Mouse (Mus musculus): ENCODE data around the gene Syde2. TPM values are rescaled to one million over a fixed set of nuclear protein-coding genes. Genes with fewer than 3 reads are reported as not detected.
A peak's percentile ranks its signal among the peaks of the same experiment; 100 is the strongest.

Gene Syde2
- 0.50 and 0.62 TPM in 2 replicates for polyA plus RNA-seq (2014; fragmentation: Nextera tagmentation; extraction: Ambion mirVana)

DNA sequence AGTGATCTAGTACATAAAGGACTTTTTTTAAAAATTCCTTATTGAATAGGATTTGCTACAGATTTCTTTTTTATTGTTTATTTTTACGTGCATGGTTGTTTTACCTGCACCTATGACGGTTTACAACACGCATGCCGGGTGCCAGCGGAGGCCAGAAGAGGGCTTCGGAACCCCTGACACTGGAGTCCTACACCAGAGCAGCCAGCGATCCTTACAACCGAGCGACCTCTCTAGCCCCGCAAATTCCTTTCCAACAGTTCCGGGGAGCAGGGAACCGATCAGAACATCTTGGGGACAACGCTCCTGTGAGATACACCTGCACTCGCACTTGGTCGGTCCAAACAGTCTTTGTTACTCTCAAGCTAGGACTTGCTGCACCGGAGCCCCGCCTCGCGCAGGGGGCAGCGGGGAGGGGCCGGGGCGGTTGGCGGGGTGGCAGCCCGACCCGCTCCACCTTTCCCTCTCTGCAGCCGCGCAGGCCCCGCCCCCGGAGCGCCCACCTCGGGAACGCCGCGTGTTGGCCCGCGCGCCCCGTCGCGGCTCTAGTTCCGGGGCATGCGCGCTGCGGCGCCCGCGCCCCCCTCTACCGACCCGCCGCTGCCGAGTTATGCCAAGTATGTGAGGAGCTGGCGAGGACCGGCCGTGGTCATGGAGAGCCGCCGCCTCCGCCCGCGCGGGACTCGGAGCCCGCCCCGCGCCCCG, at the start of gene Syde2:
Gene Syde2, plus strand, starts transcription at position 603 of the 702 bp plus-strand sequence.
- peaks cover 4% of the 10 kb centered on the region; the same call in 1 of the 2 replicates for H3K4me1 ChIP-seq (ENCODE audit: control insufficient read depth, insufficient read depth, low read length)
- H3K27ac ChIP-seq (replicated peaks; ENCODE audit: low read depth, low read length), result peak within 1 kb of the TSS; percentile 32; the same call in 1 of the 2 replicates
- DNase-seq, result peak; percentile 88
- peak within 1 kb of the TSS; percentile 66 for H3K4me3 ChIP-seq (replicated peaks; ENCODE audit: low read depth, low read length)
- H3K4me2 ChIP-seq (ENCODE audit: low read length), result peak within 1 kb of the TSS; percentile 82
- peak within 1 kb of the TSS; percentile 64 for H3K9ac ChIP-seq (replicated peaks; ENCODE audit: low read length)
- ATAC-seq (ENCODE audit: low FRiP score, low TSS enrichment), result peak; percentile 85
- H3K36me3 ChIP-seq (ENCODE audit: control insufficient read depth, insufficient read depth, low read length), result no peaks in the 10 kb centered on the region
- WGBS, result 1% methylated on average over 60 of the region's 65 CpGs
- H3K9me3 ChIP-seq (ENCODE audit: control insufficient read depth, low read length), result no peaks in the 10 kb centered on the region
- H3K27me3 ChIP-seq (ENCODE audit: control insufficient read depth, insufficient read depth, low read length), result peaks cover 17% of the 10 kb centered on the region

DNA sequence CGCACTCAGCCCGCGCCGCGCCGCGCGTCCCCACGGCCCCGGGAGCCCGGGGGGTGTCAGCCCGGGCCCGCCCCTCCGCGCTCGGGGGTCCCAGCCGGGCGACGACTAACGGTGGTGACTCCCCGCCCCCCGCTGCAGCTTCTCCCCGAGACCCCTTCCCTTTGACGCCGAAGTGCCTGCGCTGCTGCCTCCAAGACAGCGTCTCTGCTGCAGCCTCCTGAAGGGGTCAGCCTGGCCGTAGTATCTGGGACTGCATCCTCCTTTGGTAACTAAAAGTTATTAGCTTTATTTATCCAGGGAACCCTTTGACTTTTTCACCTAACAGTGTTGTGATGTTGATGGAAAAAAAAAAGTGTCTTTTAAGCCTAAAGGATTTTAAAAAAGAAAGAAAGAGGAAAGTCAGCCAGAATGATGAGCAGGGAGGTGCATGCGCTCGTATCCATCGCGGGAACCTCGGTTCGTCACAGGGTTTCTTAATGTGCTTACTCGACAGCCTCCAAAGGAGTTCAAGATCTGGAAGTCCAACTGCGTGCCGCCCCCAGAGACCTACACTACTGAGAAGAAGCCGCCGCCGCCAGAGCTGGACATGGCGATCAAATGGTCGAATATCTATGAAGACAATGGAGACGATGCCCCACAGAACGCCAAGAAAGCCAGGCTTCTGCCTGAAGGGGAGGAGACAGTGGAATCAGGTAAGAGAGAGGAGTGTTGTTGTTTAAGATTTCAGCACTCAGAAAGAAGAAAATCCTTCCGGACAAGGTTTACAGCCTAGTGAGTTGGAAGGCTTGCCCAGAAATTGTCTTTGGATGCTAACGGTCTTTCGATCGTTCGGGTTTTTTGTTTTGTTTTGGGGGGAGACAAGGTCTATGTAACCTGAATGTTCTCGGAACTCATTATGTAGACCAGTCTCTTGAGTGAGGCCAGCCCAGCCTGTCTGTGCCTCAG, 49.0 kb upstream of the Syde2 start:
- no peaks in the 10 kb centered on the region for H3K9me3 ChIP-seq (ENCODE audit: control insufficient read depth, low read length)
- peaks cover 21% of the 10 kb centered on the region for H3K4me1 ChIP-seq (ENCODE audit: control insufficient read depth, insufficient read depth, low read length)
- DNase-seq, result peak; percentile 55
- no peaks in the 10 kb centered on the region for H3K27me3 ChIP-seq (ENCODE audit: control insufficient read depth, insufficient read depth, low read length)
- peak overlapping the region; percentile 94 for H3K4me3 ChIP-seq (replicated peaks; ENCODE audit: low read depth, low read length)
- 19% methylated on average over 50 of the region's 50 CpGs for WGBS
- H3K9ac ChIP-seq (replicated peaks; ENCODE audit: low read length), result peak overlapping the region; percentile 87
- peaks cover 38% of the 10 kb centered on the region for H3K36me3 ChIP-seq (ENCODE audit: control insufficient read depth, insufficient read depth, low read length)
- H3K4me2 ChIP-seq (ENCODE audit: low read length), result peak overlapping the region; percentile 80
- H3K27ac ChIP-seq (replicated peaks; ENCODE audit: low read depth, low read length), result peak overlapping the region; percentile 77; the same call in 1 of the 2 replicates
- ATAC-seq (ENCODE audit: low FRiP score, low TSS enrichment), result peak; percentile 19

GRCm38 (mm10) chr3:145939402-145939801, 48.3 kb upstream of the Syde2 start:
- 85% methylated on average over 12 of the region's 12 CpGs for WGBS
- peak overlapping the region; percentile 80 for H3K4me2 ChIP-seq (ENCODE audit: low read length)
- DNase-seq (no peak), ATAC-seq (ENCODE audit: low FRiP score, low TSS enrichment) (no peak)
- peaks cover 42% of the 10 kb centered on the region for H3K36me3 ChIP-seq (ENCODE audit: control insufficient read depth, insufficient read depth, low read length)
- peak overlapping the region; percentile 31; the same call in 1 of the 2 replicates for H3K9ac ChIP-seq (replicated peaks; ENCODE audit: low read length)
- peaks cover 21% of the 10 kb centered on the region for H3K4me1 ChIP-seq (ENCODE audit: control insufficient read depth, insufficient read depth, low read length)
- H3K4me3 ChIP-seq (replicated peaks; ENCODE audit: low read depth, low read length), result peak overlapping the region; percentile 94
- H3K27me3 ChIP-seq (ENCODE audit: control insufficient read depth, insufficient read depth, low read length), result no peaks in the 10 kb centered on the region
- no peak overlapping the region for H3K27ac ChIP-seq (replicated peaks; ENCODE audit: low read depth, low read length)
- H3K9me3 ChIP-seq (ENCODE audit: control insufficient read depth, low read length), result no peaks in the 10 kb centered on the region

DNA sequence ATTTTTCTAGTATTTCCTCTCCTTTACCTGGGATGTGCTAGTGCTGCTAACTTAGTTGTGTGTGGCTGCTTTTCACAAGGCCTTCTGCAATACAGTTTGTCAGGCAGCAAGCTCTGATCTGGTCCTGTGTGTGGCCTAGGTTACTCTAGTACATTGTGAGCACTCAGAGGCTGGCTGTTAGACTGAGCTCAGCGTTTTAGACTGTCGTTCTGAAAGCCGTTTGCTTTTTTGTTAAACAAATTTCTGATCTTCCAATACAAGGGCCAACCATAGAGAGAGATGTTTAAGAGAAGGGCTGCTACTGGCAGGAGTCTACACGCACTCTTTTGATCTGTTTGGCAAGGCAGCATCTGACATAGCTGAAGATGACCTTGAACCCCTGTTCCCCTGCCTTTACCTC, 47.7 kb upstream of the Syde2 start:
- Histone ChIP-seq H3K4me1 (ENCODE audit: control insufficient read depth, insufficient read depth, low read length) (peaks cover 21% of the 10 kb centered on the region), H3K27me3 (ENCODE audit: control insufficient read depth, insufficient read depth, low read length) (no peaks in the 10 kb centered on the region), H3K4me3 (replicated peaks; ENCODE audit: low read depth, low read length) (no peak overlapping the region), H3K36me3 (ENCODE audit: control insufficient read depth, insufficient read depth, low read length) (peaks cover 44% of the 10 kb centered on the region), H3K9ac (replicated peaks; ENCODE audit: low read length) (no peak overlapping the region), H3K9me3 (ENCODE audit: control insufficient read depth, low read length) (no peaks in the 10 kb centered on the region), H3K4me2 (ENCODE audit: low read length) (peak overlapping the region; percentile 80; the same call in 1 of the 2 replicates), H3K27ac (replicated peaks; ENCODE audit: low read depth, low read length) (no peak overlapping the region)
- 88% methylated on average over 4 of the region's 4 CpGs for WGBS
- no peak for DNase-seq
- no peak for ATAC-seq (ENCODE audit: low FRiP score, low TSS enrichment)

DNA sequence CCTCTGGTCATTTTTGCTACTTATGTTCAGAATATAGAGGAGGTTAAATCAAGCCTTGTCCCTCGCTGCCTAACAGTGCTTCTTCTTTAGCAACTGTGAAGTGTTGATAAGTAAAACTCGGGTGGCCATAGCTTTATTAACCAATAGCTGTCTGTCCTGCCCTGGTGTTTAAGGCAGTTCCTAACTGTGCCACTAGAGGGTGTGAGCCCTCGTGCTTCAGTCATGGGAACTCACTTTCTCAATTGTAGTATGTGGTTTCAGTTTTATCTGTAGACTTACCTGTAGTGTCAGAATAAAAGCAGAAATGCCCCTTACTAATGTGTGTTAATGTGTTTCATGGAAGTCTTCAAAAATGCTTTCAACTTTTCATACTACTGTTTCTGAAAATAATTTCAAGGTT, 45.7 kb upstream of the Syde2 start:
- H3K4me3 ChIP-seq (replicated peaks; ENCODE audit: low read depth, low read length), result no peak overlapping the region
- no peak overlapping the region for H3K27ac ChIP-seq (replicated peaks; ENCODE audit: low read depth, low read length)
- 17% methylated on average over 3 of the region's 3 CpGs for WGBS
- no peak overlapping the region for H3K4me2 ChIP-seq (ENCODE audit: low read length)
- peaks cover 49% of the 10 kb centered on the region for H3K36me3 ChIP-seq (ENCODE audit: control insufficient read depth, insufficient read depth, low read length)
- no peaks in the 10 kb centered on the region for H3K9me3 ChIP-seq (ENCODE audit: control insufficient read depth, low read length)
- H3K27me3 ChIP-seq (ENCODE audit: control insufficient read depth, insufficient read depth, low read length), result no peaks in the 10 kb centered on the region
- H3K9ac ChIP-seq (replicated peaks; ENCODE audit: low read length), result no peak overlapping the region
- ATAC-seq (ENCODE audit: low FRiP score, low TSS enrichment) (no peak), DNase-seq (peak; percentile 86)
- peaks cover 21% of the 10 kb centered on the region for H3K4me1 ChIP-seq (ENCODE audit: control insufficient read depth, insufficient read depth, low read length)

DNA sequence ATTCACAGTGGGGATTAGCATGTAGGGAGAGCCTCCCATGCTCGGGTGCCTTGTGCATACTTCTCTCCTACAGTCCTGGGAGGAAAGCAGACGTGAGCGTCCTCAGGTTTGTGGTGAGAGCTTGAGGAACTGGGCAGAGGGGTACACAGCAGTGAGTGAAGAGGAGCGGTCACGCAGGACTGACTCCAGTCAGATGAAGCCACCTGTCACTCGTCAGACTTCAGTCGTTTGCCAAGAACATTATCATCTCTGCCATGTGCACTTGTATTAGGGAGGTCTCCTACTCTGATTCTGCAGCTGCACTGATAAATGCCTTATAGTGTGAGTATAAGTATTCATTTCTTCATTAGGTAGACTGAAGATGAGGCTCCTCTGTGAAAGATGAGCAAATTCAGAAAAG, 43.3 kb upstream of the Syde2 start:
- no peak for ATAC-seq (ENCODE audit: low FRiP score, low TSS enrichment)
- Histone ChIP-seq H3K9me3 (ENCODE audit: control insufficient read depth, low read length) (no peaks in the 10 kb centered on the region), H3K36me3 (ENCODE audit: control insufficient read depth, insufficient read depth, low read length) (peaks cover 47% of the 10 kb centered on the region), H3K27ac (replicated peaks; ENCODE audit: low read depth, low read length) (no peak overlapping the region), H3K9ac (replicated peaks; ENCODE audit: low read length) (no peak overlapping the region), H3K4me2 (ENCODE audit: low read length) (no peak overlapping the region), H3K4me3 (replicated peaks; ENCODE audit: low read depth, low read length) (no peak overlapping the region), H3K4me1 (ENCODE audit: control insufficient read depth, insufficient read depth, low read length) (peaks cover 8% of the 10 kb centered on the region), H3K27me3 (ENCODE audit: control insufficient read depth, insufficient read depth, low read length) (no peaks in the 10 kb centered on the region)
- no peak for DNase-seq
- 79% methylated on average over 7 of the region's 7 CpGs for WGBS

- Histone ChIP-seq H3K9me3 (ENCODE audit: control insufficient read depth, low read length) (no peaks in the 10 kb centered on the region), H3K4me1 (ENCODE audit: control insufficient read depth, insufficient read depth, low read length) (0 out of 2 replicates have a peak, but pooled peaks cover 3% of the 10 kb centered on the region), H3K27ac (replicated peaks; ENCODE audit: low read depth, low read length) (no peak overlapping the region), H3K36me3 (ENCODE audit: control insufficient read depth, insufficient read depth, low read length) (peaks cover 34% of the 10 kb centered on the region), H3K9ac (replicated peaks; ENCODE audit: low read length) (no peak overlapping the region), H3K27me3 (ENCODE audit: control insufficient read depth, insufficient read depth, low read length) (no peaks in the 10 kb centered on the region), H3K4me2 (ENCODE audit: low read length) (no peak overlapping the region), H3K4me3 (replicated peaks; ENCODE audit: low read depth, low read length) (no peak overlapping the region)
- WGBS, result 88% methylated on average over 3 of the region's 3 CpGs
- DNase-seq (no peak), ATAC-seq (ENCODE audit: low FRiP score, low TSS enrichment) (no peak)
These were observed 41.8 kb upstream of the Syde2 start for GRCm38 (mm10) chr3:145945904-145946303.

- Histone ChIP-seq H3K36me3 (ENCODE audit: control insufficient read depth, insufficient read depth, low read length) (peaks cover 28% of the 10 kb centered on the region), H3K27ac (replicated peaks; ENCODE audit: low read depth, low read length) (no peak overlapping the region), H3K4me2 (ENCODE audit: low read length) (no peak overlapping the region), H3K4me1 (ENCODE audit: control insufficient read depth, insufficient read depth, low read length) (0 out of 2 replicates have a peak, but pooled peaks cover 3% of the 10 kb centered on the region), H3K9ac (replicated peaks; ENCODE audit: low read length) (no peak overlapping the region), H3K9me3 (ENCODE audit: control insufficient read depth, low read length) (no peaks in the 10 kb centered on the region), H3K4me3 (replicated peaks; ENCODE audit: low read depth, low read length) (no peak overlapping the region), H3K27me3 (ENCODE audit: control insufficient read depth, insufficient read depth, low read length) (no peaks in the 10 kb centered on the region)
- WGBS, result 74% methylated on average over 2 of the region's 2 CpGs
- DNase-seq (no peak), ATAC-seq (ENCODE audit: low FRiP score, low TSS enrichment) (no peak)
These were observed 41.0 kb upstream of the Syde2 start for GRCm38 (mm10) chr3:145946654-145947053.

Measured in midbrain, embryonic 14.5 days (tissue).